Mouse (Mus musculus): ENCODE results near the gene Hip1. TPM values are rescaled to one million over a fixed set of nuclear protein-coding genes. Genes with fewer than 3 reads are reported as not detected.
"Not testable (repeated sequence)": the region's sequence is repeated elsewhere in the genome, so short reads cannot be mapped to it uniquely, and the experiment has no call there.

Gene Hip1
- total RNA-seq, 1 experiment from 2014 or later, result 152 TPM

DNA sequence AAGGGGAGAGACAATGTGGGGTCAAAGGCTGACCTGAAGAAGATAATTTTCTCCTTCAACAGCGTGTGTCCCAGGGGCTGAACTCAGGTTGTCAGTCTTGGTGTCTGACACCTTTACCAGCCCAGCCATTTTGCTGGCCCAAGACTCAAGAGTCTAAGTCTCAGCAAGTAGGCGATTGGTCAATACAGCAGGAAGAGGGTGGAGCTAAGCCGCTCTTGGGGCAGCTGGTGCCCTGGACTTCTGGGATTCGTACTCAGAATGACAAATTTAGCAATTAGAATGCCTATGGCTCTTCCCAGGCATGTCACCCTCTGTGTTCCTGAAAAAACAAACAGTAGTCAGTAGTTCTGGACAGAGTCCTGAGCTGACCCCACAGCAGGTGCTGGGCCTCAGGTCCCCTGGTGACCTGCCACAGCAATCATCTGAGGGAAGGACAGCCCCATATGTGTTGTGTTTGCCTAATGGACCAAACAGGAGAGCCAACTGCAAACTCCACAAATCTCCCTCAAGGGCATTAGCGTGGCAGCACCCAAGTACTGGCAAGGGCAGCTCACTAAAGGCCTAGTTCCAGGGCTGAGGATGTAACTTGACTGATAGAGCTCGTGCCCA, 47.5 kb downstream of the Hip1 start:
- no peak for ATAC-seq (replicated peaks; ENCODE audit: insufficient number of reproducible peaks, low FRiP score, low TSS enrichment, poor library complexity, severe bottlenecking)

DNA sequence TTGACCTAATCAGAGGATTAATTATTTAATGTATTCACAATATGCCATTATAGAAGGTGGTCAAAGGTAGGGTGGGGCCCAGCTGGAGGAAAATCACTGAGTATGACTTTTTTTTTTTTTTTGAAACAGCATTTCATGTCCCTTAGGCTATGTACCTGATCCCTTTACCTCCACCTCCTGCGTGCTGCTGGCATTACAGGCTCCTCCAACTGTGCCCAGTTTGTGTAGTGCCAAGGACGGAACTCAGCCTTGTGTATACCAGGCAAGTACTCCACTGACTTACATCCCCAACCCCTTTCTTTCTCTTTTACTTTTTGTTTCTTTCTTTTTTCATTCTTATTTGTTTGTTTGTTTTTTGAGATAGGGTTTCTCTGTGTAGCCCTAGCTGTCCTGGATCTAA, 48.4 kb downstream of the Hip1 start:
- ATAC-seq (replicated peaks; ENCODE audit: insufficient number of reproducible peaks, low FRiP score, low TSS enrichment, poor library complexity, severe bottlenecking), result no peak

- ATAC-seq (replicated peaks; ENCODE audit: insufficient number of reproducible peaks, low FRiP score, low TSS enrichment, poor library complexity, severe bottlenecking), result no peak
These were observed 49.4 kb downstream of the Hip1 start for GRCm38 (mm10) chr5:135495471-135495870.

GRCm38 (mm10) chr5:135494183-135494910, 50.6 kb downstream of the Hip1 start:
- ATAC-seq (replicated peaks; ENCODE audit: insufficient number of reproducible peaks, low FRiP score, low TSS enrichment, poor library complexity, severe bottlenecking), result peak; percentile 77

- no peak for ATAC-seq (replicated peaks; ENCODE audit: insufficient number of reproducible peaks, low FRiP score, low TSS enrichment, poor library complexity, severe bottlenecking)
These were observed 51.8 kb downstream of the Hip1 start for GRCm38 (mm10) chr5:135493095-135493494.

- ATAC-seq (replicated peaks; ENCODE audit: insufficient number of reproducible peaks, low FRiP score, low TSS enrichment, poor library complexity, severe bottlenecking), result no peak
These were observed 52.8 kb downstream of the Hip1 start for GRCm38 (mm10) chr5:135492126-135492525.

DNA sequence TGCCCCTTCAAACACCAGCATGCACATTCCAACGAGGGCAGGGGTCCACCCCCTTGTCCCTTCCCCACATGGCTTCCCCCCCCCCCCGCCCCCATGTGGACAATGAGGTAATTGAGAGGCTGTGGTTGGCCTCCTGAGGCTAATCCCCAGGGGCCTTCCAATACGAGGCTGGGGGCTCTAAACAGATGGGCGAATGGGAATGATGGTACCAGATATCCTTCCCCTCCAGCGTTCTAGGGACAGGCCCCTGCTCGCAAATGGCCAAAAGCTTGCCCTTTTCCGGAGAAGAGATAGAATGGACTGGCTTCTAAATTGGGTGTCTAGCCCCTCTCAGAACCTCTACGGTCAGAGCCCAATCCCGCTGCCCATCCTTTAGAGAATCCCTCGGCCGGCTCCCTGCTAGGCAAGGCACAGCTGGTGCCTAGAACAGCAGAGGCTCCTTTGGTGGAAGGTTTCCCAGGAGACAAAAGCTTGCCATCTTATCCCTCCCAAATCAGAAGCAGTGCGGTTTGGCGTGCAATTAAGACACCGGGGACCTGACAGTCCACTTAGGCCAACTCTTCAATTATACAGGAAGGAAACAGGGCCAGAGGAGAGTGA, 55.1 kb downstream of the Hip1 start:
- ATAC-seq (replicated peaks; ENCODE audit: insufficient number of reproducible peaks, low FRiP score, low TSS enrichment, poor library complexity, severe bottlenecking), result no peak

- peak; percentile 44 for ATAC-seq (replicated peaks; ENCODE audit: insufficient number of reproducible peaks, low FRiP score, low TSS enrichment, poor library complexity, severe bottlenecking)
These were observed 55.8 kb downstream of the Hip1 start for GRCm38 (mm10) chr5:135488881-135489694.

DNA sequence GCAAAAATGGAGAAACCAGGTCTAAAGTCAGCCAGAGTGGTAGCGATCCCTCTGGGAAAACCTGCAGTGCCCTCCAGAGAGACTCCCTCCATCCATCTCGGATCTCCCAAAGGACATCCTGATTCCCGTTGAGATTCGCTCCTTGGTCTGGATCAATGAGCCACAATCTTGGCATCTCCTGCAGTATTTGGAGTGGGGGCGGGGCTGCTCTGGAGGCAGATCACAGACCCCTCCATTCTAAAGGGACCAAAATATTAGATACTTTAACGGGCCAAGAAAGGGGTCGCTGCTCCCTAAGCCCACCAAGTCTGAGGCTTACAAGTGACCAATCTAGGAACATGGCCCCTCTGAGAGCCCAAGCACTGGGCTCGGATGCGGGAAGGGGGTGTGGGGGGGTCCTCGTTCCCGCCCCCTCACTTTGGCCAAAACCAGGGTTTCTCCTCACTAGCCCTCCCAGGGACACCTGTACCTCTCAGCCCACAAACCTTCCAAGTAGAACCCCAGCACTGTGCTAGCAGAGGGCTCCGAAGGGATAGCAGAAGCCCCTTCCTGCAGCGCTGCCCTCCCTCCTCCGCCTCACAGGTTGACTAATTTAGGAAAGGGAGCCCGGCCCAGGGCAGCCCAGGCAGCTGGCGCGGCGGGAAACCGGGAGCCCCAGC, 56.6 kb downstream of the Hip1 start:
- ATAC-seq (replicated peaks; ENCODE audit: insufficient number of reproducible peaks, low FRiP score, low TSS enrichment, poor library complexity, severe bottlenecking), result no peak; the same call in 1 of the 2 replicates

- ATAC-seq (replicated peaks; ENCODE audit: insufficient number of reproducible peaks, low FRiP score, low TSS enrichment, poor library complexity, severe bottlenecking), result peak; percentile 45
These were observed 59.6 kb downstream of the Hip1 start for GRCm38 (mm10) chr5:135485289-135485688.

GRCm38 (mm10) chr5:135483865-135484264, 61.1 kb downstream of the Hip1 start:
- not testable (repeated sequence) for ATAC-seq (replicated peaks; ENCODE audit: insufficient number of reproducible peaks, low FRiP score, low TSS enrichment, poor library complexity, severe bottlenecking)

DNA sequence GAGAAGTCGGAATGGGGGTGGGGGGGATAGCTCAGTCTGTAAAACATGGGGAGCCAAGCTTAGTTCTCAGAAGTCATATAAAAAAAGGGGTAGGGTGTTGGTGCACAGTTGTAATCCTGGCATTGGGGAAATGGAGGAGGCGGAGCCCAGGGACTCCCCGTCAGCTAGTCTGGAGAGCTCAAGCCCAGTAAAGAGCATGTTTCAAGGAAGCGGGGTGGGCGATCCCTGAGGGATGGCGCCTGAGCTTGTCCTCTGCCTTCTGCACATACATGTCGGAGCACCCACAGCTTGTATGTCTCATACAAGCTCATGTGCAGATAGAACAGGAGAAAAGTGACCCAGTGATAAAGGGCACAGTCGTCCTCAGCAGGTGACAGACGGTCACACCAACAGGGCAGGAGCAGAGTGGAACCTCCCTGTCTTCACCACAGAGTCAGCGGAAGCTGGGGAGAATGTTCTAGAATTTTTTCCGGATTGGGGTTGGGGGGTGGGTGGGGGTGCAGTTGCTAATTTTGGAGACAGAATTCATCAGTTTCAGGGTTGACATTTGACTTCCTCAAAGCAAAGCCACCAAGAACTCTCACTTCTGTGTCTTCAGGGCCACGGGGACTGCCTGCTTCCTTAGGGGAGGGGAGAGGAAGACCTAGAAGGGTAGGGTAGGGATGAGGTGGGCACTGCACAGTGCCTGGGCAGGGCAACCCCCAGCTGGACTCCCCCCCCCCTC, 65.9 kb downstream of the Hip1 start:
- peak; percentile 85 for ATAC-seq (replicated peaks; ENCODE audit: insufficient number of reproducible peaks, low FRiP score, low TSS enrichment, poor library complexity, severe bottlenecking)

GRCm38 (mm10) chr5:135476199-135476598, 68.7 kb downstream of the Hip1 start:
- ATAC-seq (replicated peaks; ENCODE audit: insufficient number of reproducible peaks, low FRiP score, low TSS enrichment, poor library complexity, severe bottlenecking), result no peak

GRCm38 (mm10) chr5:135472405-135472804, 72.5 kb downstream of the Hip1 start:
- ATAC-seq (replicated peaks; ENCODE audit: insufficient number of reproducible peaks, low FRiP score, low TSS enrichment, poor library complexity, severe bottlenecking), result peak; percentile 80

- peak; percentile 63 for ATAC-seq (replicated peaks; ENCODE audit: insufficient number of reproducible peaks, low FRiP score, low TSS enrichment, poor library complexity, severe bottlenecking)
These were observed 73.2 kb downstream of the Hip1 start for GRCm38 (mm10) chr5:135471747-135472146.

DNA sequence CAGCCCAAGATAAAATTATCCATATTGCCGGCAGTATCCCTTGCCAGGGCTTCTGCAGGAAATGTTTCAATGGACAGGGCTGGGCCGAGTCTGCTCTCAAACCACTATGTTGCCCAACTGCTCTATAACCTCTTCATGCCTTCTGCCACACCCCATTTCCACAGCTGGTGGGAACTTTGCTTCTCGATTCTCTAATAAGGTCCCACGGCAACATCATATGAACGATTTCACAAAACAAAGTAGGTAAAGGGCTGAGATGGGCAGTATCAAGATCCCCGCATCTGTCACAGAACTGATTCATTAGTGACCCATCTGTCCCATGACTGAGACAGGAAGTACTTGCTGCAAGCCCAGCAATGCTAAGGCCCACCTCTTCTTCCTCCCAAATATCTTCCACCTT, 76.6 kb downstream of the Hip1 start:
- peak; percentile 77 for ATAC-seq (replicated peaks; ENCODE audit: insufficient number of reproducible peaks, low FRiP score, low TSS enrichment, poor library complexity, severe bottlenecking)

GRCm38 (mm10) chr5:135465833-135466291, 79.1 kb downstream of the Hip1 start:
- ATAC-seq (replicated peaks; ENCODE audit: insufficient number of reproducible peaks, low FRiP score, low TSS enrichment, poor library complexity, severe bottlenecking), result no peak

- peak; percentile 56 for ATAC-seq (replicated peaks; ENCODE audit: insufficient number of reproducible peaks, low FRiP score, low TSS enrichment, poor library complexity, severe bottlenecking)
These were observed 81.5 kb downstream of the Hip1 start for GRCm38 (mm10) chr5:135463380-135463779.
